Mouse (Mus musculus) E14TG2a.4 (cell line): ENCODE data around the gene Fam214a.
A peak's percentile ranks its signal among the peaks of the same experiment; 100 is the strongest.

ENCODE experiments used
- H3K27me3 ChIP-seq: 2 replicates; pipeline ENCODE4 v1.6.1; 2014; ENCODE audit warnings: low read length, control low read depth; ENCODE audit not compliant: insufficient read depth
- H3K36me3 ChIP-seq: 2 replicates; pipeline ENCODE4 v1.6.1; 2014; ENCODE audit warnings: low read length, control low read depth; ENCODE audit not compliant: insufficient read depth
- H3K4me1 ChIP-seq: replicated peaks from 2 replicates; pipeline ENCODE4 v1.6.1; 2014; ENCODE audit warnings: low read depth, low read length, control low read depth
- H3K4me3 ChIP-seq: replicated peaks from 2 replicates; pipeline ENCODE4 v1.5.1; 2014; ENCODE audit warnings: mild to moderate bottlenecking, low read length
- H3K9me3 ChIP-seq: 2 replicates; pipeline ENCODE4 v1.6.1; 2014; ENCODE audit warnings: low read length, control low read depth
- CTCF ChIP-seq: conservative IDR thresholded peaks from 2 replicates; pipeline ENCODE4 v1.5.1; 2014; ENCODE audit warnings: low read length
- NANOG ChIP-seq: IDR thresholded peaks from 2 replicates; pipeline ENCODE4 v1.6.1; 2014; ENCODE audit warnings: borderline replicate concordance, low read length, mixed read lengths
- POU5F1 ChIP-seq: IDR thresholded peaks from 2 replicates; pipeline ENCODE4 v1.6.1; 2014; ENCODE audit warnings: low read length, borderline replicate concordance

Fam214a gene

DNA sequence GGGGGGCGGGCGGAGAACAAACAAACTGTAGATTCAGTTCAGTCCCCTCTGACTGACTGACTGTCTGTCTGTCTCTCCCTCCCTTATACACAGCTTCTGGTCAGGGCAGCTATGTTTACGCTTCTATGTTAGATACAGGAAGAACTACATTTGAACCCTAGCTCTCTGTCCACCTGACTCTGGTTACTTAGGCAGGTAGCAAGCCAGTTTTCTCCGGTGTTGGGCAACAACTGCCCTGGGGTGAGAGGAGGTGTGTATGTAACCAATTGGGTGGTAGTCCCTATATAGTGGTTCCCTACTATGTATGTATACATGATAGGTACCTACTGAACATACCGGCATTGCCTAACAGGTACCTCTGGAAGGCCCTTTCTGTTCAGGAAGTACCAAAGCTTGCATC lies 20.1 kb downstream of the Fam214a start:
- Histone ChIP-seq H3K27me3 (peaks cover 3% of the 10 kb centered on the region; the same call in 1 of the 2 replicates), H3K4me1 (peaks cover 24% of the 10 kb centered on the region), H3K9me3 (no peaks in the 10 kb centered on the region), H3K36me3 (no peaks in the 10 kb centered on the region), H3K4me3 (no peak overlapping the region)
- TF ChIP-seq NANOG: no peak
- no peak for TF ChIP-seq CTCF
- no peak for TF ChIP-seq POU5F1

DNA sequence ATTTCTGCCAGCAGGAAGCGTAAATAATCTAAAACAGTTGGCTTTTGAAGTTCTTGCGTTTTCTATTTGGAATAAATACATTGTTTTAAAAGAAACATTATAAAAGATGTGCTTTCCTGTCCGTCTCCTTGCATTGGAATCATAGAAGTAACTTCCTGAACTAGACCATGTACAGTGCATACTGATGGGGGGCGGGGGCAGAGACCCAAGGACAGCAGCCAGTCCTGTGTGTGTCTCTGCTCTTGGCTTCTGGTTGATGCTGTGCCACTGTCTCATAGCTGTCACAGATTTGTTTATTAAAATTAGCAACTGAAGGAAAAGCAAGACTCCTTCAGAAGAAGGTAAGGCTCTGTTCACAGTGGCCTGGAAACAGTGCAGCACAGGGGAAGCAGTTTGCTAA lies 20.5 kb downstream of the Fam214a start:
- Histone ChIP-seq H3K27me3 (peaks cover 3% of the 10 kb centered on the region; the same call in 1 of the 2 replicates), H3K36me3 (no peaks in the 10 kb centered on the region), H3K4me1 (peaks cover 24% of the 10 kb centered on the region), H3K4me3 (no peak overlapping the region), H3K9me3 (no peaks in the 10 kb centered on the region)
- TF ChIP-seq CTCF: no peak
- no peak for TF ChIP-seq NANOG
- TF ChIP-seq POU5F1: no peak

DNA sequence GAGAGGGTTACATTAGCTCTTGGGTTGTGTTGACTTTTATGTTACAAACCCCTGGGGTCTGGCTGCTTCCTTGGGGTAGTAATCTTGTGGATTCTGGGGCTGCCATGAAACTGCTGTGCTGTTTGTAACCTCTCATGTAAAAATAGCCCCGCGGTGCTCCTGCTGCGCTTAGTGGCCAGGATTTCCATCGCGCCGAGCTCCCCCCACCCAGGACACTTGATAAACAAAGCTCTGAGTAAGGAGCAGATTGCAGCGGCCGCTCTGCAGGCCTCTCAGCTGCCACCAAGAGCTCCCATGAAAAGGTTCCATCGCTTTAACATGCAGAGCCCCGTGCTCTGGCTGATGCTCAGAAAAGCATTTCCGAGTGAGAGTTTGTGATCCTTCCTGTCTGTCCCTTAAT lies 22.1 kb downstream of the Fam214a start:
- Histone ChIP-seq H3K36me3 (no peaks in the 10 kb centered on the region), H3K4me1 (peaks cover 24% of the 10 kb centered on the region), H3K27me3 (peaks cover 3% of the 10 kb centered on the region; the same call in 1 of the 2 replicates), H3K9me3 (no peaks in the 10 kb centered on the region), H3K4me3 (peak overlapping the region; percentile 39)
- no peak for TF ChIP-seq CTCF
- no peak for TF ChIP-seq NANOG
- no peak for TF ChIP-seq POU5F1

DNA sequence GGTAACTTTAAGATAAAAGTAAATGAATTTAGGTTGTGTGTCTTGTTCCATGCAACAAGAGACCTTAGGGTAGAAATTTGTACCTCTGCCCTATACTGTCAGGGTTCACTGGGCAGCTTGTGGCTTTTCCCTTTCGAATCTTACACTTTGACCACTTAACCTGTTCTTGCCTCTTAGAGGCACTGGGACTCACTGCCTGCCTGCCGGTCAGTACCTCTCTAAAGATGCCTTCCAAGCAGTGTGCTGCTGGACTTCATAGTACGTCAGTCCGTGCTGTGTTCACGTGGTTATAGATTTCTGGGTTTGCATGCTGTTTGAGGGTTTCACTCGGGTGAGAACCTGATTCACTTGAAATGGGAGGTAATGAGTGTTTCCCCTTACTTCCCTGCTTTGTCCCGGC lies 22.7 kb downstream of the Fam214a start:
- no peaks in the 10 kb centered on the region for H3K9me3 ChIP-seq
- TF ChIP-seq POU5F1 (no peak), CTCF (no peak), NANOG (no peak)
- no peaks in the 10 kb centered on the region for H3K36me3 ChIP-seq
- no peak overlapping the region for H3K4me3 ChIP-seq
- peaks cover 3% of the 10 kb centered on the region; the same call in 1 of the 2 replicates for H3K27me3 ChIP-seq
- peaks cover 24% of the 10 kb centered on the region for H3K4me1 ChIP-seq

DNA sequence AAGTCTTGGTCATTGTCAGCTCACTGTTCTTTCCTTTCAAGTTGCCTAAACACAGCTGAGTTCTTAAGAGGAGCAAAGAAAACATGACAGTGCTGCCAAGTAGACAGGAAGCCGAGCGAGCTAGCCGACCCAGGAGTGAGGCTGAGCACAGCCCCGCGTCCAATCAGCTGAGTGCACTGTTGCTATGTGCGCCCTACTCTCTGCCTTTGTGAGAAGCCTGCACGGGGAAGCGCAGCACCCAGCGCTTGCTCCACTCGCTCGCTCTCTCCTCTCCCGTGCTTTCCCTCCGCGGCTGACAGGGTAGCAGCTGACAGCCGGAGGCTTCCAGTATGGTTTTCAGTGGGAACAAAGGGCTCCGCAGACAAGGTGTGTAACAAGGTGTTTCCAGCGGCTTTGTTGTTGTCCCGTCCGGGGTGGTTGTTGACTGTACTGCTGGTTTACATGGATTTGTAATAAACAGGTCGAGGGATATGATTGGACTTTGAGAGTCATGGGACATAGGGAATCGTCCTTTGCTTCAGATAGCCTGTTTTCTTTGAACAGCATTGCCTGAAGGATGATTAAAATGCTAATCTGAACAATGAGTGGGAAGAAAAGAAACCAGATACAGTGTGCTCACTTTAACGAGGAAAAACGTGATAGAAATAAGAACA lies 23.4 kb downstream of the Fam214a start:
- H3K27me3 ChIP-seq: peaks cover 3% of the 10 kb centered on the region; the same call in 1 of the 2 replicates
- peaks cover 24% of the 10 kb centered on the region for H3K4me1 ChIP-seq
- TF ChIP-seq NANOG: no peak
- no peak for TF ChIP-seq POU5F1
- no peak for TF ChIP-seq CTCF
- H3K4me3 ChIP-seq: peak overlapping the region; percentile 46
- no peaks in the 10 kb centered on the region for H3K36me3 ChIP-seq
- no peaks in the 10 kb centered on the region for H3K9me3 ChIP-seq

DNA sequence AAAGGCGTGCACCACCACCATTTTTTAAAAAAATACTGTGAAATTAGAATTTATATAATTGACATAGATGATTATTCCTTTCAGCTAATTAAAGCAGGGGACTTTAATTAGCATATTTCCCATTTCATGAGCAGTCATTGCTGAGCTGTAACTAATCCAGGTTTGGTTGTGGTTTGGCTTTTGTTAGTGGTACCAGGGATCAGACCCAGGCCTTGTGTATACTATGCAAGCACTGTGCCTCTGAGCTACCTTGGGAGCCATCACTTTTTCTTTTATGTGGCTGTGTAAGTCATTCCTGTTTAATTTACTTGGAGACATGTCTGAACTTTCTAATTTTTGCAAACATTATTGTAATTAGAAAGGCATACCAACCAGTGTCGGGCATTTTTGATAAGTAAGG lies 24.6 kb downstream of the Fam214a start:
- Histone ChIP-seq H3K4me3 (no peak overlapping the region), H3K9me3 (no peaks in the 10 kb centered on the region), H3K36me3 (no peaks in the 10 kb centered on the region), H3K4me1 (peaks cover 24% of the 10 kb centered on the region), H3K27me3 (peaks cover 3% of the 10 kb centered on the region; the same call in 1 of the 2 replicates)
- TF ChIP-seq CTCF: no peak
- no peak for TF ChIP-seq POU5F1
- no peak for TF ChIP-seq NANOG

DNA sequence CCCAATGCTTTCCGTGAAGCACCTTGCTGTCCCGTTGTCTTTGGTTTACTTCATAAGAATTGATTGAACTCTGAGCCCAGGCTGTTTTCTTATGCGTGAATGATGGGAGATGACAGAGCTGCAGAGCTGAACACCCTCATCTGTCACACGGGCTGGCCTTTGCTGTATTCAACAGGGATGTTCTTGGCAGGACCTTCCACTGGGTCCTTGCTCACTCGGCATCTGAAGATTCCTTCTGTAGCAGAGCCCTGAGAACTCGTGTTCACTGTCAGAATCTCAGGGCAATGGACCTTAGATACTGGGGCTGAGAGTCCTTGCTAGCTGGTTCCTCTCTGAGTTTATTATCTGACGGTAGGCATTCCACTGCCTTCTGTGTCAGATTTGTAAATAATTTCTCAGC lies 25.3 kb downstream of the Fam214a start:
- Histone ChIP-seq H3K27me3 (peaks cover 3% of the 10 kb centered on the region; the same call in 1 of the 2 replicates), H3K4me3 (no peak overlapping the region), H3K36me3 (no peaks in the 10 kb centered on the region), H3K4me1 (peaks cover 27% of the 10 kb centered on the region), H3K9me3 (no peaks in the 10 kb centered on the region)
- TF ChIP-seq POU5F1 (no peak), NANOG (no peak), CTCF (no peak)

DNA sequence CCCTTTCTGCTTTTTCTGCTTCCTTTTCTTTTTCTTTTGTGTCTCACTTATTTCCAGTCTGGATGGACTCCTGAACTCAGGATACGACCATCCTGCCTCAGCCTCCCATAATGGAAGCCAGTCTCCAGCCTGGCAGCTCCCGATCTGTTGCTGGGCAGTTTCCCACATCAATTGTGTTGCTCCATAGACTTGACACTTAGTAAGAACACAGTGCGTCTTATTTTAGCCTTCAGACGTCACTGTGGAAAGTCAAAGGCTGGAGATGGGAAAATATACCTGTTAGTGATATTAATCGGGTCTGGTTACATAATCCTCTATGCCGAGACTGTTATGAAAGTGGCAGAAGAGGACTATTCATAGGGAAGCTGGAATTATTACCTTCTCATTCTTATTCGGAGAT lies 26.2 kb downstream of the Fam214a start:
- H3K4me3 ChIP-seq: no peak overlapping the region

More for the DNA sequence above, 26.2 kb downstream of the Fam214a start:
- peaks cover 27% of the 10 kb centered on the region for H3K4me1 ChIP-seq
- H3K36me3 ChIP-seq: no peaks in the 10 kb centered on the region
- H3K9me3 ChIP-seq: no peaks in the 10 kb centered on the region
- H3K27me3 ChIP-seq: peaks cover 3% of the 10 kb centered on the region; the same call in 1 of the 2 replicates
- no peak for TF ChIP-seq POU5F1
- TF ChIP-seq NANOG: no peak
- TF ChIP-seq CTCF: no peak
